Mouse (Mus musculus) lung, postnatal 0 days (tissue): ENCODE data around the gene Tpgs1.

ENCODE experiments used
- CTCF ChIP-seq: IDR thresholded peaks from 2 replicates; pipeline ENCODE4 v1.5.1; 2016; ENCODE audit warnings: antibody characterized with exemption, mild to moderate bottlenecking
- EP300 ChIP-seq: IDR thresholded peaks from 2 replicates; pipeline ENCODE4 v1.6.1; 2016; ENCODE audit warnings: antibody characterized with exemption, mild to moderate bottlenecking, control low read depth

- no peak for TF ChIP-seq EP300
- peak; percentile 85 for TF ChIP-seq CTCF
These were observed 43.4 kb downstream of the Tpgs1 start for GRCm38 (mm10) chr10:79712499-79713126.
